Mouse (Mus musculus): ENCODE measurements around the gene Slc7a5.

The Slc7a5 gene

GRCm38 (mm10) chr8:121885001-121885400, 22.5 kb downstream of the Slc7a5 start:
- no peak for DNase-seq (ENCODE audit: low read depth, low spot score)

GRCm38 (mm10) chr8:121884181-121884580, 23.3 kb downstream of the Slc7a5 start:
- DNase-seq (ENCODE audit: low read depth, low spot score): no peak

- DNase-seq (ENCODE audit: low read depth, low spot score): peak; percentile 85
Observed at GRCm38 (mm10) chr8:121881921-121882320, 25.6 kb downstream of the Slc7a5 start.

- peak; percentile 69 for DNase-seq (ENCODE audit: low read depth, low spot score)
Observed at GRCm38 (mm10) chr8:121880818-121881217, 26.7 kb downstream of the Slc7a5 start.

GRCm38 (mm10) chr8:121879712-121880111, 27.8 kb downstream of the Slc7a5 start:
- DNase-seq (ENCODE audit: low read depth, low spot score): no peak

- no peak for DNase-seq (ENCODE audit: low read depth, low spot score)
Observed at GRCm38 (mm10) chr8:121877828-121878480, 29.5 kb downstream of the Slc7a5 start.

- DNase-seq (ENCODE audit: low read depth, low spot score): no peak
Observed at GRCm38 (mm10) chr8:121877212-121877611, 30.3 kb downstream of the Slc7a5 start.

GRCm38 (mm10) chr8:121875517-121875916, 32.0 kb downstream of the Slc7a5 start:
- DNase-seq (ENCODE audit: low read depth, low spot score): no peak

GRCm38 (mm10) chr8:121875045-121875444, 32.4 kb downstream of the Slc7a5 start:
- no peak for DNase-seq (ENCODE audit: low read depth, low spot score)

- peak; percentile 77 for DNase-seq (ENCODE audit: low read depth, low spot score)
Observed at GRCm38 (mm10) chr8:121874031-121874430, 33.5 kb downstream of the Slc7a5 start.

- DNase-seq (ENCODE audit: low read depth, low spot score): no peak
Observed at GRCm38 (mm10) chr8:121871833-121872440, 35.6 kb downstream of the Slc7a5 start.

- DNase-seq (ENCODE audit: low read depth, low spot score): no peak
Observed at GRCm38 (mm10) chr8:121870190-121870589, 37.3 kb downstream of the Slc7a5 start.

- DNase-seq (ENCODE audit: low read depth, low spot score): no peak
Observed at GRCm38 (mm10) chr8:121868896-121869295, 38.6 kb downstream of the Slc7a5 start.

- no peak for DNase-seq (ENCODE audit: low read depth, low spot score)
Observed at GRCm38 (mm10) chr8:121868196-121868595, 39.3 kb downstream of the Slc7a5 start.

- DNase-seq (ENCODE audit: low read depth, low spot score): no peak
Observed at GRCm38 (mm10) chr8:121865356-121865755, 42.1 kb downstream of the Slc7a5 start.

GRCm38 (mm10) chr8:121861806-121862548, 45.5 kb downstream of the Slc7a5 start:
- DNase-seq (ENCODE audit: low read depth, low spot score): no peak

GRCm38 (mm10) chr8:121861276-121861675, 46.2 kb downstream of the Slc7a5 start:
- DNase-seq (ENCODE audit: low read depth, low spot score): no peak

- DNase-seq (ENCODE audit: low read depth, low spot score): no peak
Observed at GRCm38 (mm10) chr8:121857747-121858146, 49.7 kb downstream of the Slc7a5 start.

- no peak for DNase-seq (ENCODE audit: low read depth, low spot score)
Observed at GRCm38 (mm10) chr8:121857331-121857730, 50.2 kb downstream of the Slc7a5 start.

GRCm38 (mm10) chr8:121856071-121856746, 51.3 kb downstream of the Slc7a5 start:
- no peak for DNase-seq (ENCODE audit: low read depth, low spot score)

- no peak for DNase-seq (ENCODE audit: low read depth, low spot score)
Observed at GRCm38 (mm10) chr8:121853586-121853985, 53.9 kb downstream of the Slc7a5 start.

GRCm38 (mm10) chr8:121852464-121852863, 55.0 kb downstream of the Slc7a5 start:
- peak; percentile 21 for DNase-seq (ENCODE audit: low read depth, low spot score)

Measured in ZHBTc4 (cell line).